ENCODE assay signal across 8 mouse cellular contexts in the genomic region with DNA sequence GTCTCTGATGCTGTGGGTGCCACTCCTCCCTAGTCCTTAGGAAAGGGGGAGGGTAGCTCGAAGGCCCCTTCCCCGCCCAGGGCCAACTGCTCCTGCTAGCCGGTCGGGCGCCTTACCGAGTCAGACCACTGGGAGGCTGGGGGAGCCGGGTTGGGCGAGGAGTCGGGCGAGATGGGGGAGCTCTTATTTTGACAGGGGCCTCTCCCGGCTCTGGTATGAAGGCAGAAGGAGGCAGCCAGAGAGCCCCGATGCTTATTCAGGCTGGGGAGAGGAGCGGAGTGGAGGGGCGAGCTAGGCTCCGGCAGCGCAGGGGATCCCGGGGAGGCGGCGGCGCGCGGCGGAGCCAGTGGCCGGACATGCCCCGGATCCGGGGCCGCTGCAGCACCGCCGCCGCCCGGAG. TPM values are rescaled to one million over a fixed set of nuclear protein-coding genes. Genes with fewer than 3 reads are reported as not detected.
DNase-seq lines count a peak whose midpoint lies in the region; ATAC-seq and TF ChIP-seq lines count a peak whose summit lies in the region.

A gene (plus strand): TSS at position 274 of the 400 bp plus-strand sequence.

- H3K4me3 ChIP-seq in gastrocnemius, adult 2 months, result peak within 1 kb of the TSS; percentile 100
- peak within 1 kb of the TSS; percentile 91 for H3K4me3 ChIP-seq in hindbrain, embryonic 16.5 days (ENCODE audit: low read length)
- H3K4me3 ChIP-seq in left cerebral cortex, adult 2 months, result peak within 1 kb of the TSS; percentile 98
- peak within 1 kb of the TSS; percentile 60 for H3K4me3 ChIP-seq in macrophage (ENCODE audit: inconsistent target)

- H3K27ac ChIP-seq in gastrocnemius, adult 2 months, result peak within 1 kb of the TSS; percentile 97
- peak within 1 kb of the TSS; percentile 98 for H3K27ac ChIP-seq in hindbrain, embryonic 16.5 days (ENCODE audit: low read depth, low read length)
- peak within 1 kb of the TSS; percentile 96 for H3K27ac ChIP-seq in left cerebral cortex, adult 2 months
- peak within 1 kb of the TSS; percentile 17; the same call in 1 of the 2 replicates for H3K27ac ChIP-seq in macrophage

- DNase-seq in R1 (ENCODE audit: low read depth, low spot score), result peak; percentile 98
- DNase-seq in cerebellum, postnatal 14 days, result peak; percentile 96 to 97
- DNase-seq in gastrocnemius, adult 2 months, result peak; percentile 96
- DNase-seq in left cerebral cortex, adult 2 months (ENCODE audit: extremely low spot score in 1 of 2, low spot score in 2 of 2), result peak; percentile 90 to 91
- peak; percentile 89 for DNase-seq in retina, postnatal 7 days (ENCODE audit: low read depth, low spot score)
- DNase-seq in urinary bladder, adult 18-20 months (ENCODE audit: low spot score in 2 of 2), result peak; percentile 88 to 92

- H3K9ac ChIP-seq in hindbrain, embryonic 16.5 days (ENCODE audit: low read depth, low read length), result peak within 1 kb of the TSS; percentile 98

- no peaks in the 10 kb centered on the region for H3K36me3 ChIP-seq in hindbrain, embryonic 16.5 days (ENCODE audit: control insufficient read depth, insufficient read depth, low read length)
- H3K36me3 ChIP-seq in macrophage (ENCODE audit: inconsistent target), result no peaks in the 10 kb centered on the region

- peaks cover 6% of the 10 kb centered on the region; the same call in 1 of the 2 replicates for H3K79me2 ChIP-seq in macrophage (ENCODE audit: inconsistent target)

- H3K4me1 ChIP-seq in hindbrain, embryonic 16.5 days (ENCODE audit: control insufficient read depth, insufficient read depth, low read depth, low read length), result peaks cover 50% of the 10 kb centered on the region

- peak; percentile 89 for TF ChIP-seq CTCF in gastrocnemius, adult 2 months (IDR thresholded peaks at IDR 0.05)
- TF ChIP-seq CTCF in left cerebral cortex, adult 2 months (IDR thresholded peaks at IDR 0.05), result peak; percentile 86

- WGBS in hindbrain, embryonic 16.5 days, result under 1% methylated on average over 21 of the region's 31 CpGs
- 0% methylated on average over 31 of the region's 31 CpGs for WGBS in macrophage (ENCODE audit: missing documents)

- intact Hi-C loops in gastrocnemius, adult 2 months (cut with DNase I), result no loop called here
- intact Hi-C loops in left cerebral cortex, adult 2 months (cut with DNase I), result no loop called here

- H3K27me3 ChIP-seq in hindbrain, embryonic 16.5 days (replicated peaks; ENCODE audit: control insufficient read depth, insufficient read depth, low read length), result no peaks in the 10 kb centered on the region

- peak; percentile 75 for ATAC-seq in hindbrain, embryonic 16.5 days

- peak within 1 kb of the TSS; percentile 82 for H3K4me2 ChIP-seq in hindbrain, embryonic 16.5 days (ENCODE audit: low read length)

- H3K9me3 ChIP-seq in hindbrain, embryonic 16.5 days (ENCODE audit: control insufficient read depth, low read length), result no peaks in the 10 kb centered on the region

RNA-seq across cellular contexts. Expression of the gene that starts here (rescaled TPM):
- 10 to 100 TPM; 38.3 to 43.6 TPM for total RNA-seq in gastrocnemius, adult 2 months (2021)
- polyA plus RNA-seq in hindbrain, embryonic 16.5 days (2015; fragmentation: Nextera tagmentation; extraction: Ambion mirVana), result 9.7 and 11.1 TPM in 2 replicates
- total RNA-seq in left cerebral cortex, adult 2 months (2021), result 10 to 100 TPM; 58.6 to 63.4 TPM
- 10 to 100 TPM in 16 of 26 experiments, 1 to 10 TPM in 8, under 1 TPM in 2; 0.56 to 30.1 (median 12.5) TPM for total RNA-seq in macrophage (2018; cell fraction: chromatin; rRNA removed)
- 10 to 100 TPM in 11 of 26 experiments, 1 to 10 TPM in 15; 3.7 to 16.4 (median 9.2) TPM for total RNA-seq in macrophage (2018; cell fraction: cytosol; rRNA removed)
- total RNA-seq in macrophage (2018; cell fraction: nucleus; rRNA removed), result 10 to 100 TPM in 16 of 26 experiments, 1 to 10 TPM in 10; 3.5 to 23.9 (median 13.3) TPM
- 5.3 to 6.6 TPM (median 6.0 TPM) in 3 replicates for polyA plus RNA-seq in macrophage (2018)

Comparison
In these comparisons a context has a peak if more than half of its experiments do, and no peak if none do; other contexts are left out.
1. Peak in every context shown above with its lines: DNase-seq, ATAC-seq, H3K4me3 ChIP-seq and H3K27ac ChIP-seq.
2. H3K27ac ChIP-seq: peak in every context shown above with its lines; median percentile 98 in hindbrain, embryonic 16.5 days; 97 in gastrocnemius, adult 2 months; 96 in left cerebral cortex, adult 2 months; 17 in macrophage.